Mouse (Mus musculus) right cerebral cortex, postnatal 10 days (tissue): ENCODE measurements around the gene Atp5b.
"Not testable (repeated sequence)": the region's sequence is repeated elsewhere in the genome, so short reads cannot be mapped to it uniquely, and the experiment has no call there.

ENCODE experiments used
- DNase-seq, 2 experiments: peaks; one replicate each; pipeline ENCODE4 v3.0.0; 2021; ENCODE audit warnings: low spot score in 2 of 2

The Atp5b gene

GRCm38 (mm10) chr10:128082880-128083421 lies at the start of gene Atp5b:
Gene Atp5b, plus strand, starts transcription at chr10:128083273.
- peak; percentile 98 to 99 for DNase-seq

GRCm38 (mm10) chr10:128036746-128037425 lies 46.2 kb upstream of the Atp5b start:
- peak; percentile 40 to 61 for DNase-seq

- no peak for DNase-seq
Observed at GRCm38 (mm10) chr10:128037921-128038320, 45.2 kb upstream of the Atp5b start.

GRCm38 (mm10) chr10:128039167-128039566 lies 43.9 kb upstream of the Atp5b start:
- no peak for DNase-seq

GRCm38 (mm10) chr10:128039858-128040257 lies 43.2 kb upstream of the Atp5b start:
- no peak for DNase-seq

GRCm38 (mm10) chr10:128040293-128040692 lies 42.8 kb upstream of the Atp5b start:
- DNase-seq, result no peak

- no peak for DNase-seq
Observed at GRCm38 (mm10) chr10:128041636-128042035, 41.4 kb upstream of the Atp5b start.

GRCm38 (mm10) chr10:128042466-128042865 lies 40.6 kb upstream of the Atp5b start:
- DNase-seq, result no peak

- no peak for DNase-seq
Observed at GRCm38 (mm10) chr10:128043041-128043835, 39.8 kb upstream of the Atp5b start.

GRCm38 (mm10) chr10:128048157-128048556 lies 34.9 kb upstream of the Atp5b start:
- no peak for DNase-seq

- DNase-seq, result no peak
Observed at GRCm38 (mm10) chr10:128049741-128050140, 33.3 kb upstream of the Atp5b start.

GRCm38 (mm10) chr10:128050355-128050754 lies 32.7 kb upstream of the Atp5b start:
- DNase-seq, result no peak

GRCm38 (mm10) chr10:128051589-128051988 lies 31.5 kb upstream of the Atp5b start:
- DNase-seq, result no peak

GRCm38 (mm10) chr10:128052136-128052535 lies 30.9 kb upstream of the Atp5b start:
- DNase-seq, result not testable (repeated sequence)

- no peak for DNase-seq
Observed at GRCm38 (mm10) chr10:128053001-128053400, 30.1 kb upstream of the Atp5b start.

- DNase-seq, result no peak
Observed at GRCm38 (mm10) chr10:128058184-128058583, 24.9 kb upstream of the Atp5b start.

- peak; percentile 98 for DNase-seq
Observed at GRCm38 (mm10) chr10:128058601-128059151, 24.4 kb upstream of the Atp5b start, which contains the start of gene Ptges3. Gene Ptges3, plus strand, starts transcription at chr10:128058954.

GRCm38 (mm10) chr10:128059207-128059981 lies 23.7 kb upstream of the Atp5b start:
- DNase-seq, result peak; percentile 67 to 68

GRCm38 (mm10) chr10:128061109-128061508 lies 22.0 kb upstream of the Atp5b start:
- no peak for DNase-seq

GRCm38 (mm10) chr10:128062221-128062989 lies 20.7 kb upstream of the Atp5b start:
- no peak for DNase-seq

GRCm38 (mm10) chr10:128066072-128066471 lies 17.0 kb upstream of the Atp5b start:
- DNase-seq, result no peak
